Mouse (Mus musculus) gastrocnemius, postnatal 36 days (tissue): ENCODE results near the gene Hspa1a. TPM values are rescaled to one million over a fixed set of nuclear protein-coding genes. Genes with fewer than 3 reads are reported as not detected.

Experiments
- DNase-seq, 2 experiments: peaks; one replicate each; pipeline ENCODE4 v3.0.0; 2022
- intact Hi-C: fragments of 180-260 bp; cut with DNase I; formaldehyde crosslinking; loops from one replicate; pipeline ENCODE4 v1.15.1; 2025
- total RNA-seq, 2 experiments: library from RNA; stranded (reverse); gene quantifications; 2 replicates each; pipeline ENCODE4 v1.2.3; 2021

Gene Hspa1a
- total RNA-seq, 2 experiments from 2014 or later, result 8.8 to 10.1 TPM

DNA sequence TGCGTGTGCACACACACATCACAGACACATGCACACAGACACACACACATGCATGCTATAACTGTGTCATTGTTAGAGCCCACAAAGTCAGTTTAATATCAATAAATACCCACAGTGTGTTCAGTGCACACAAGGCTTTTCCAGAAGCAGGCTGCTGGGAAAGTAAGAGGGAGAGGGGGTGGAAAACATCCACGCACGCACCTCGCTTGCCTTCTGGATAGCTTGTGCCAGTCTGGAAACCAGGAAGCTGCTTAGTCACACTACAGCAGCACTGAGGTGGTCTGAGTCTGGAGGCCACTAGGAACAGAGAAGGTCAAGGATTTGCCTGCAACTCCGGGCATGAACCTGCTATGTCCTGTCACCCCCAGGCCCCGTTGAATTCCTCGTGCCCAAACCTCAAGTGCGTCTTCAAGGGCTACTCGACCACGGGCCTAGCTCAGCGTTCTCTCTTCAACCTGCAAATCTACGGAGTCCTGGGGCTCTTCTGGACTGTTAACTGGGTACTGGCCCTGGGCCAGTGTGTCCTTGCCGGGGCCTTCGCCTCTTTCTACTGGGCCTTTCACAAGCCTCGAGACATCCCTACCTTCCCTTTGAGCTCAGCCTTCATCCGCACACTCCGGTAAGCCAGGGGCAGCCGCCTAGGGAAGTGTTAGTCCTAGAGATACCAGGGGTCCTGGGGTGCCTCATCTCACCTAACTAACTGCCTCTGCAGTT lies 44.5 kb downstream of the Hspa1a start:
- intact Hi-C loops, result no loop called here
- no peak for DNase-seq

DNA sequence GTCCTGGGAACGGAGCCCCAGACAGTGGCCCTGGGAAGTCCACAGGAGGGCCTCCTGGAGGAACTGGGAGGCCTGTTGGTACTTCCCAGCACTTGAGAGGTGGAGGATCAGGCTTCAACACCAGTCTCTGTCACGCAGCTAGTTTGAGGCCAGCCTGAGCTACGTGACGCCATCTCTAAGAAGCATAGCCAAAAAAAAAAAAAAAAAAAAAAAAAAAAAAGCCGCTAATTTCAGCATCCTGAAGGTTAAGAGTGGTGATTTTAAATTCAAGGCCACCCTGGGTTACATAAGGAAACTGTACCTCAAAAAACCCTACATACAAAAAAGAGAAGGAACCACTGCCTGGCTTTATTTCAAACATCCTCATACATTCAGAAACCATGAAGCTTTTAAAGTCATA lies 47.7 kb downstream of the Hspa1a start:
- DNase-seq, result no peak
- intact Hi-C loops, result no loop called here

DNA sequence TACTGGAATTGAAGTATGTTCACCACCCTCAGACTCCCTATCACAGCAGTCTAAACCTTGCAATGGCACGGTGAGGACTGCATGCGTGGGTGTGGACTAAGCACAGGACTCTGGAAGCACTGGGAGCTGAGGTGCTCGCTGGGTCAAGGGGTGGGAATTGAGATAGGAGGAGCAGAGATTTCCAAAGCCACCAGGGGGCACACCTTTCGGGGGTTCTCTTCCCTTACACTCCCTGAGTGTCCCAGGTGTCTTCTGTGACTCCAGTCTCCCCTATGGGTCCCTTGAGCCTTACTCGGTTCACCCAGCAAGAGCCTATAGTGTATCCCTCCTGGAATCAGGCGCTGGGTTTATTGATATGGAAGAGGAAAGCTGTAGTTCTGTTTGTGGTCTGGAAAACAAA lies 49.0 kb downstream of the Hspa1a start:
- DNase-seq, result no peak
- intact Hi-C loops, result no loop called here

Other genes with a start within 250 kb of the Hspa1a start
- gene C4b, start 228.3 kb downstream of the Hspa1a start, total RNA-seq, result 1 to 10 TPM; 3.6 to 6.3 TPM
- not detected for gene Cyp21a1, start 167.6 kb downstream of the Hspa1a start, total RNA-seq
- gene Stk19, start 135.2 kb downstream of the Hspa1a start, total RNA-seq, result 1 to 10 TPM; 5.8 to 8.7 TPM
- 1 to 10 TPM; 6.5 to 9.1 TPM for gene Dxo, start 135.1 kb downstream of the Hspa1a start, total RNA-seq
- 10 to 100 TPM; 17.0 to 20.0 TPM for gene Skiv2l, start 121.9 kb downstream of the Hspa1a start, total RNA-seq
- gene Nelfe, start 121.8 kb downstream of the Hspa1a start, total RNA-seq, result 1 to 10 TPM; 8.8 to 9.0 TPM
- 1 to 10 TPM; 1.5 to 3.4 TPM for gene Cfb, start 109.6 kb downstream of the Hspa1a start, total RNA-seq
- gene Zbtb12, start 92.7 kb downstream of the Hspa1a start, total RNA-seq, result 1 to 10 TPM; 4.6 to 5.7 TPM
- gene Gm20547, start 90.1 kb downstream of the Hspa1a start, total RNA-seq, result under 1 TPM in 1 of 2 experiments, not detected in 1; 0.20 TPM
- gene C2, start 73.9 kb downstream of the Hspa1a start, total RNA-seq, result 1 to 10 TPM; 1.4 to 1.5 TPM
- gene Ehmt2, start 73.7 kb downstream of the Hspa1a start, total RNA-seq, result 10 to 100 TPM; 24.7 to 28.2 TPM
- under 1 TPM in 1 of 2 experiments, not detected in 1; 0.17 TPM for gene Slc44a4, start 57.7 kb downstream of the Hspa1a start, total RNA-seq
- 1 to 10 TPM; 8.0 to 8.5 TPM for gene Neu1, start 40.9 kb downstream of the Hspa1a start, total RNA-seq
- 1 to 10 TPM; 4.6 to 6.1 TPM for gene Hspa1b, start 12.9 kb downstream of the Hspa1a start, total RNA-seq
- not detected for gene Gm20481, start 2.2 kb downstream of the Hspa1a start, total RNA-seq
- gene Hspa1l, start 547 bp upstream of the Hspa1a start, total RNA-seq, result 10 to 100 TPM; 18.6 to 23.2 TPM
- 10 to 100 TPM; 13.1 to 15.3 TPM for gene Lsm2, start 9.7 kb upstream of the Hspa1a start, total RNA-seq
- gene Vars, start 28.8 kb upstream of the Hspa1a start, total RNA-seq, result 10 to 100 TPM; 29.3 to 31.8 TPM
- 10 to 100 TPM; 11.3 to 12.8 TPM for gene Vwa7, start 44.4 kb upstream of the Hspa1a start, total RNA-seq
- not detected for gene Sapcd1, start 55.9 kb upstream of the Hspa1a start, total RNA-seq
- under 1 TPM; 0.20 to 0.35 TPM for gene Msh5, start 74.6 kb upstream of the Hspa1a start, total RNA-seq
- gene Clic1, start 77.8 kb upstream of the Hspa1a start, total RNA-seq, result 10 to 100 TPM; 10.9 to 12.0 TPM
- 1 to 10 TPM; 8.4 to 8.9 TPM for gene Ddah2, start 86.9 kb upstream of the Hspa1a start, total RNA-seq
- not detected for gene Ly6g6c, start 93.2 kb upstream of the Hspa1a start, total RNA-seq
- gene Mpig6b, start 94.0 kb upstream of the Hspa1a start, total RNA-seq, result not detected
- gene Ly6g6e, start 104.7 kb upstream of the Hspa1a start, total RNA-seq, result not detected
- 1 to 10 TPM in 1 of 2 experiments, not detected in 1; 1.8 TPM for gene Ly6g6d, start 105.9 kb upstream of the Hspa1a start, total RNA-seq
- gene Ly6g6f, start 113.5 kb upstream of the Hspa1a start, total RNA-seq, result not detected
- gene Abhd16a, start 117.1 kb upstream of the Hspa1a start, total RNA-seq, result 10 to 100 TPM; 67.7 to 73.9 TPM
- not detected for gene Ly6g5c, start 136.1 kb upstream of the Hspa1a start, total RNA-seq
- gene Ly6g5b, start 143.3 kb upstream of the Hspa1a start, total RNA-seq, result not detected
- gene Gpank1, start 149.3 kb upstream of the Hspa1a start, total RNA-seq, result 1 to 10 TPM; 6.0 to 7.8 TPM
- 100 to 1,000 TPM; 145 to 170 TPM for gene Csnk2b, start 149.9 kb upstream of the Hspa1a start, total RNA-seq
- gene D17H6S53E, start 154.2 kb upstream of the Hspa1a start, total RNA-seq, result 10 to 100 TPM; 13.0 to 17.0 TPM
- not detected for gene Apom, start 159.9 kb upstream of the Hspa1a start, total RNA-seq
- gene Bag6, start 163.0 kb upstream of the Hspa1a start, total RNA-seq, result 100 to 1,000 TPM; 191 to 208 TPM
- 10 to 100 TPM; 88.4 to 93.0 TPM for gene Prrc2a, start 192.7 kb upstream of the Hspa1a start, total RNA-seq
- under 1 TPM in 1 of 2 experiments, not detected in 1; 0.47 TPM for gene Aif1, start 203.9 kb upstream of the Hspa1a start, total RNA-seq
- gene Lst1, start 216.3 kb upstream of the Hspa1a start, total RNA-seq, result 1 to 10 TPM in 1 of 2 experiments, under 1 TPM in 1; 0.74 to 1.5 TPM
- gene Ltb, start 222.3 kb upstream of the Hspa1a start, total RNA-seq, result under 1 TPM in 1 of 2 experiments, not detected in 1; 0.46 TPM
- gene Tnf, start 229.9 kb upstream of the Hspa1a start, total RNA-seq, result under 1 TPM in 1 of 2 experiments, not detected in 1; 0.46 TPM
- gene Lta, start 233.2 kb upstream of the Hspa1a start, total RNA-seq, result under 1 TPM; 0.36 to 0.62 TPM
- gene Gm16181, start 248.7 kb upstream of the Hspa1a start, total RNA-seq, result not detected